26 mouse cellular contexts compared by ENCODE assay signal in genomic region chr4:86708801-86709200, GRCm38 (mm10). TPM values are rescaled to one million over a fixed set of nuclear protein-coding genes. Genes with fewer than 3 reads are reported as not detected.
DNase-seq lines count a peak whose midpoint lies in the region; TF ChIP-seq lines count a peak whose summit lies in the region.
"Had no signal": no experiment of that assay in that cellular context is flagged by ENCODE, and none has a peak within 500 bp of the region (broad histone marks: within the 10 kb centered on the region; RNA-seq: fewer than 3 reads in every experiment).

No protein-coding gene starts in this region.

- H3K4me1 ChIP-seq in MEL (ENCODE audit: control insufficient read depth in 1 of 2, insufficient read depth in 2 of 2, low read length in 2 of 2), result peaks cover 2 to 8% of the 10 kb centered on the region in 2 experiments; a peak in 2 of 4 replicates
- H3K4me1 ChIP-seq: forebrain, embryonic 15.5 days; heart, embryonic 12.5 days; kidney, embryonic 15.5 days; limb, embryonic 13.5 days; neural tube, embryonic 12.5 days had no signal

- H3K79me2 ChIP-seq in MEL (ENCODE audit: control insufficient read depth, insufficient read depth, low read length, poor library complexity), result no peaks in the 10 kb centered on the region

- no peak overlapping the region for H3K27ac ChIP-seq in left cerebral cortex, adult 2 months
- H3K27ac ChIP-seq in MEL (ENCODE audit: control insufficient read depth, low read depth, low read length), result no peak overlapping the region
- H3K27ac ChIP-seq: embryonic facial prominence, embryonic 15.5 days; forebrain, embryonic 15.5 days; hindbrain, postnatal 0 days; kidney, embryonic 15.5 days; limb, embryonic 13.5 days; neural tube, embryonic 12.5 days had no signal

- H3K36me3 ChIP-seq in MEL (ENCODE audit: control insufficient read depth in 1 of 2, insufficient read depth in 2 of 2, low read length in 2 of 2), result peaks cover 0 to 9% of the 10 kb centered on the region in 2 experiments; a peak in 2 of 4 replicates
- H3K36me3 ChIP-seq: embryonic facial prominence, embryonic 15.5 days; forebrain, embryonic 15.5 days; G1E; heart, embryonic 12.5 days; kidney, embryonic 15.5 days; limb, embryonic 13.5 days; neural tube, embryonic 12.5 days had no signal

- TF ChIP-seq POLR2A in MEL (IDR thresholded peaks at IDR 0.05; ENCODE audit: control insufficient read depth in 1 of 2, insufficient read depth in 1 of 2, low read depth in 1 of 2, low read length in 2 of 2, poor library complexity in 1 of 2), result no peak

- intact Hi-C loops in left cerebral cortex, adult 2 months (cut with DNase I), result no loop called here
- intact Hi-C loops in left cerebral cortex, postnatal 36 days (cut with DNase I), result no loop called here

- H3K9ac ChIP-seq in MEL (ENCODE audit: control insufficient read depth, low read depth, low read length, poor library complexity, severe bottlenecking), result no peak overlapping the region
- H3K9ac ChIP-seq: embryonic facial prominence, embryonic 15.5 days; forebrain, embryonic 15.5 days; heart, embryonic 12.5 days; kidney, embryonic 15.5 days; limb, embryonic 13.5 days; neural tube, embryonic 12.5 days had no signal

- no peak overlapping the region for H3K4me3 ChIP-seq in left cerebral cortex, adult 2 months
- no peak overlapping the region for H3K4me3 ChIP-seq in MEL (ENCODE audit: control insufficient read depth in 1 of 2, insufficient read depth in 1 of 2, low read depth in 2 of 2, low read length in 2 of 2)
- H3K4me3 ChIP-seq: embryonic facial prominence, embryonic 15.5 days; forebrain, embryonic 15.5 days; heart, embryonic 12.5 days; kidney, embryonic 15.5 days; limb, embryonic 13.5 days; megakaryocyte, embryonic 14.5 days; neural tube, embryonic 12.5 days had no signal

- no peaks in the 10 kb centered on the region for H3K9me3 ChIP-seq in MEL (replicated peaks; ENCODE audit: insufficient read depth, low read length)
- H3K9me3 ChIP-seq: embryonic facial prominence, embryonic 15.5 days; forebrain, embryonic 15.5 days; G1E; heart, embryonic 12.5 days; kidney, embryonic 15.5 days; limb, embryonic 13.5 days; megakaryocyte, embryonic 14.5 days; neural tube, embryonic 12.5 days had no signal

- peak; percentile 3 for TF ChIP-seq CTCF in left cerebral cortex, adult 2 months (IDR thresholded peaks at IDR 0.05)
- TF ChIP-seq CTCF in MEL (IDR thresholded peaks at IDR 0.05 in 2 of 3, conservative IDR thresholded peaks at IDR 0.05 in 1 of 3; ENCODE audit: control insufficient read depth in 1 of 3, insufficient read depth in 1 of 3, low read depth in 2 of 3, low read length in 3 of 3, poor library complexity in 1 of 3, severe bottlenecking in 1 of 3), result peak in 2 of 3 experiments; percentile 11 to 39; a peak in 3 of 6 replicates

- TF ChIP-seq EP300 in MEL (IDR thresholded peaks at IDR 0.05; ENCODE audit: low read depth in 1 of 2, low read length in 2 of 2), result no peak

- TF ChIP-seq RAD21 in MEL (IDR thresholded peaks at IDR 0.05; ENCODE audit: low read depth, low read length), result no peak; the same call in 1 of the 2 replicates

- DNase-seq in left cerebral cortex, adult 2 months (ENCODE audit: extremely low spot score in 1 of 2, low spot score in 2 of 2), result no peak
- no peak for DNase-seq in left cerebral cortex, postnatal 36 days (ENCODE audit: low spot score in 2 of 2)
- DNase-seq in thymus, postnatal 4 days, result peak; percentile 61
- no peak for DNase-seq in thymus, adult 18-20 months
- peak; percentile 32 for DNase-seq in MEL (ENCODE audit: low read depth, low spot score)
- no peak for DNase-seq in cerebellum, adult 18-20 months
- no peak for DNase-seq in layer of hippocampus, adult 18-20 months (ENCODE audit: low spot score in 2 of 2)
- DNase-seq: adrenal gland, postnatal 10 days; cerebellum, adult 8-10 months; gastrocnemius, postnatal 10 days; heart, adult 11 months; heart, postnatal 10 days; kidney, adult 11 months; layer of hippocampus, postnatal 36 days; lung, postnatal 14 days; midbrain, embryonic 14.5 days; right cerebral cortex, postnatal 14 days had no signal

- H3K27me3 ChIP-seq in MEL (ENCODE audit: control insufficient read depth in 1 of 2, insufficient read depth in 2 of 2, low read length in 2 of 2), result 0 out of 4 replicates have a peak, but pooled peaks cover 0 to 1% of the 10 kb centered on the region in 2 experiments
- H3K27me3 ChIP-seq: embryonic facial prominence, embryonic 15.5 days; forebrain, embryonic 15.5 days; heart, embryonic 12.5 days; kidney, embryonic 15.5 days; limb, embryonic 13.5 days; megakaryocyte, embryonic 14.5 days; neural tube, embryonic 12.5 days had no signal

TF ChIP-seq in MEL, 35 proteins besides CTCF, POLR2A, EP300 and RAD21:
- TF ChIP-seq SMC3 (IDR thresholded peaks at IDR 0.05; ENCODE audit: low read depth, low read length) (peak; percentile 39), SIN3A (IDR thresholded peaks at IDR 0.05; ENCODE audit: low read length) (no peak), KAT2A (conservative IDR thresholded peaks at IDR 0.05; ENCODE audit: low read depth, low read length) (no peak), MYB (IDR thresholded peaks at IDR 0.05; ENCODE audit: low read depth, low read length) (no peak)

RNA-seq across cellular contexts. Expression of gene Plin2, which starts 38.9 kb away (rescaled TPM):
- total RNA-seq in left cerebral cortex, adult 2 months (2021), result 10 to 100 TPM in 1 of 2 experiments, 1 to 10 TPM in 1; 7.7 to 11.3 TPM
- 10 to 100 TPM; 10.4 to 13.4 TPM for total RNA-seq in left cerebral cortex, postnatal 36 days (2021)
- 45.9 and 75.9 TPM in 2 replicates for total RNA-seq in MEL (2012; rRNA removed)
- 10 to 100 TPM in 1 of 2 experiments, not detected in 1; 92.2 TPM for polyA plus RNA-seq in MEL (2012; ENCODE audit: insufficient read depth in 1 of 2, insufficient read length in 2 of 2, low read depth in 1 of 2, low replicate concordance in 2 of 2, missing spikeins in 1 of 2)
- total RNA-seq in layer of hippocampus, adult 18-20 months (2021), result 10 to 100 TPM; 16.3 to 16.4 TPM

RNA-seq across cellular contexts. Expression of gene Dennd4c, which starts 39.6 kb away (rescaled TPM):
- total RNA-seq in left cerebral cortex, adult 2 months (2021), result 10 to 100 TPM in 1 of 2 experiments, 1 to 10 TPM in 1; 9.6 to 12.2 TPM
- total RNA-seq in left cerebral cortex, postnatal 36 days (2021), result 10 to 100 TPM; 10.5 TPM
- 11.3 and 11.8 TPM in 2 replicates for total RNA-seq in MEL (2012; rRNA removed)
- 10 to 100 TPM; 15.5 to 24.6 TPM for polyA plus RNA-seq in MEL (2012; ENCODE audit: insufficient read depth in 1 of 2, insufficient read length in 2 of 2, low read depth in 1 of 2, low replicate concordance in 2 of 2, missing spikeins in 1 of 2)
- total RNA-seq in layer of hippocampus, adult 18-20 months (2021), result 10 to 100 TPM in 1 of 2 experiments, 1 to 10 TPM in 1; 10.0 to 10.5 TPM

Comparison
In these comparisons a context has a peak if more than half of its experiments do, and no peak if none do; other contexts are left out.
1. DNase-seq: peak in thymus, postnatal 4 days (single experiment) and MEL (single experiment); none in left cerebral cortex, adult 2 months (0 of 2), left cerebral cortex, postnatal 36 days (0 of 2), thymus, adult 18-20 months (0 of 2), cerebellum, adult 18-20 months (0 of 2) and layer of hippocampus, adult 18-20 months (0 of 2).